Mouse (Mus musculus) cerebellum, adult 11 months (tissue): ENCODE results near the gene Disp2.

ENCODE experiments used
- DNase-seq: peaks from one replicate; pipeline ENCODE4 v3.0.0; 2022

Gene Disp2

GRCm38 (mm10) chr2:118760311-118761025 lies 19.1 kb upstream of the Disp2 start:
- DNase-seq = no peak

GRCm38 (mm10) chr2:118761358-118761757 lies 18.2 kb upstream of the Disp2 start:
- no peak for DNase-seq

GRCm38 (mm10) chr2:118761906-118762783 lies 17.4 kb upstream of the Disp2 start, which contains the start of gene Ccdc9b:
TSS of gene Ccdc9b (minus strand) at chr2:118762661.
- DNase-seq = peak; percentile 89

GRCm38 (mm10) chr2:118762784-118763148 lies 16.8 kb upstream of the Disp2 start:
- no peak for DNase-seq

- DNase-seq = no peak
These were observed 16.1 kb upstream of the Disp2 start for GRCm38 (mm10) chr2:118763469-118763868.

- DNase-seq = peak; percentile 65
These were observed 15.3 kb upstream of the Disp2 start for GRCm38 (mm10) chr2:118764094-118764831.

GRCm38 (mm10) chr2:118764875-118765274 lies 14.6 kb upstream of the Disp2 start:
- DNase-seq = no peak

GRCm38 (mm10) chr2:118766041-118767033 lies 13.2 kb upstream of the Disp2 start:
- no peak for DNase-seq

- no peak for DNase-seq
These were observed 7.2 kb upstream of the Disp2 start, which contains the start of gene Phgr1 for GRCm38 (mm10) chr2:118772158-118772874. TSS of gene Phgr1 (plus strand) at chr2:118772769.

- DNase-seq = no peak
These were observed 5.0 kb upstream of the Disp2 start for GRCm38 (mm10) chr2:118774536-118774935.

- peak; percentile 50 for DNase-seq
These were observed 4.1 kb upstream of the Disp2 start for GRCm38 (mm10) chr2:118775396-118775795.

GRCm38 (mm10) chr2:118775846-118776245 lies 3.7 kb upstream of the Disp2 start:
- peak; percentile 70 for DNase-seq

- DNase-seq = peak; percentile 39
These were observed 3.2 kb upstream of the Disp2 start for GRCm38 (mm10) chr2:118776295-118776694.

- no peak for DNase-seq
These were observed 1.1 kb upstream of the Disp2 start for GRCm38 (mm10) chr2:118778418-118778817.

- DNase-seq = peak; percentile 48
These were observed 454 bp upstream of the Disp2 start for GRCm38 (mm10) chr2:118779065-118779464.

- DNase-seq = peak; percentile 4
These were observed 1.6 kb downstream of the Disp2 start for GRCm38 (mm10) chr2:118781115-118781514.

- peak; percentile 2 for DNase-seq
These were observed 2.8 kb downstream of the Disp2 start for GRCm38 (mm10) chr2:118782303-118782702.

- no peak for DNase-seq
These were observed 3.6 kb downstream of the Disp2 start for GRCm38 (mm10) chr2:118783093-118783492.

- no peak for DNase-seq
These were observed 4.1 kb downstream of the Disp2 start for GRCm38 (mm10) chr2:118783663-118784062.

GRCm38 (mm10) chr2:118786525-118786924 lies 7.0 kb downstream of the Disp2 start:
- no peak for DNase-seq

- peak; percentile 81 for DNase-seq
These were observed 10.0 kb downstream of the Disp2 start for GRCm38 (mm10) chr2:118789501-118789900.
